Mouse (Mus musculus): Measurements from ENCODE around the gene Mslnl.

Mslnl gene

GRCm38 (mm10) chr17:25786280-25786679 is 50.4 kb downstream of the Mslnl start, which contains the start of gene Ccdc78:
Gene Ccdc78, plus strand, starts transcription at chr17:25786580.
- DNase-seq (ENCODE audit: low read depth, low spot score): no peak
- Histone ChIP-seq H3K36me3 (ENCODE audit: control insufficient read depth, insufficient read depth, low read length, poor library complexity, severe bottlenecking) (peaks cover 4% of the 10 kb centered on the region), H3K27me3 (ENCODE audit: control insufficient read depth, insufficient read depth, low read length, poor library complexity, severe bottlenecking) (no peaks in the 10 kb centered on the region)

DNA sequence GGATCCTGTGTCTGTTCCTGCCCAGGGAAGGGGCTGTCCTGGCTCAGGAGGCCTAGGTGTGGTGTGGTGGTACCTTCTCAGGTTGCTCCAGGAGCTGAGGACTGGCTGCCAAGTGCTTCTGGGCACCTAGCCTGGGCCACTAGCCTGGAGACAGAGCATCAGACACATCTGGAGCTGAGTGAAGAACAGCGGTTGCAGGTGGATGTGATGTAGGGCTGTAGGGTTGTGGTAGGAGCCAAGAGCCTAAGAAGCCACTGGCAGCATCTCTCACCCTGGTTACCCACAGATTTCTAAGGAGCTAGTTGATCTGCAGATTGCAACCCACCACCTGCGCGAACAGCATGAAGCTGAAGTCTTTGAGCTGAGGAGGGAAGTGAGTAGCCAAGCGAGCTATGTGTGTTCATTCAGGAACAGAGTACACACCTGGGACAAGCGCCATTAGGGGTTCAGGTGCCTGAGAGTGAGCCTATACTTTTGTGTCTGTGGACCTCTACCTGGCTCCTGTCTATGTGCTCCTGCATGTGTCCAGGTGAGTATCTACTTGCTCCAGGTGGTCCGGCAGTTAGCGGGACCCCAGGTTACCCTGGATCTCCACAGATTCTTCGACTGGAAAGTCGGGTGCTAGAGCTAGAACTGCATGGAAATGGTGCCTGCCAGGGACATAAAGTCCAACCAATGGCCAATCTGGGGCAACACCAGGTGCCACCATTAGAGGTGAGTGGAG is 51.1 kb downstream of the Mslnl start:
- peaks cover 4% of the 10 kb centered on the region for H3K36me3 ChIP-seq (ENCODE audit: control insufficient read depth, insufficient read depth, low read length, poor library complexity, severe bottlenecking)

GRCm38 (mm10) chr17:25791320-25791842 is 55.5 kb downstream of the Mslnl start:
- no peak for DNase-seq (ENCODE audit: low read depth, low spot score)
- no peaks in the 10 kb centered on the region for H3K27me3 ChIP-seq (ENCODE audit: control insufficient read depth, insufficient read depth, low read length, poor library complexity, severe bottlenecking)

More for the DNA sequence above, 51.1 kb downstream of the Mslnl start:
- no peaks in the 10 kb centered on the region for H3K27me3 ChIP-seq (ENCODE audit: control insufficient read depth, insufficient read depth, low read length, poor library complexity, severe bottlenecking)
- DNase-seq (ENCODE audit: low read depth, low spot score): no peak

GRCm38 (mm10) chr17:25791843-25792527 is 56.1 kb downstream of the Mslnl start:
- Histone ChIP-seq H3K36me3 (ENCODE audit: control insufficient read depth, insufficient read depth, low read length, poor library complexity, severe bottlenecking) (peaks cover 3% of the 10 kb centered on the region; the same call in 1 of the 2 replicates), H3K27me3 (ENCODE audit: control insufficient read depth, insufficient read depth, low read length, poor library complexity, severe bottlenecking) (no peaks in the 10 kb centered on the region)
- DNase-seq (ENCODE audit: low read depth, low spot score): peak; percentile 86

More at GRCm38 (mm10) chr17:25791320-25791842, 55.5 kb downstream of the Mslnl start:
- H3K36me3 ChIP-seq (ENCODE audit: control insufficient read depth, insufficient read depth, low read length, poor library complexity, severe bottlenecking): peaks cover 3% of the 10 kb centered on the region; the same call in 1 of the 2 replicates

GRCm38 (mm10) chr17:25792615-25793014 is 56.8 kb downstream of the Mslnl start, which contains the start of gene Fam173a:
Gene Fam173a, minus strand, starts transcription at chr17:25792901.
- DNase-seq (ENCODE audit: low read depth, low spot score): peak; percentile 68
- H3K36me3 ChIP-seq (ENCODE audit: control insufficient read depth, insufficient read depth, low read length, poor library complexity, severe bottlenecking): peaks cover 3% of the 10 kb centered on the region; the same call in 1 of the 2 replicates

DNA sequence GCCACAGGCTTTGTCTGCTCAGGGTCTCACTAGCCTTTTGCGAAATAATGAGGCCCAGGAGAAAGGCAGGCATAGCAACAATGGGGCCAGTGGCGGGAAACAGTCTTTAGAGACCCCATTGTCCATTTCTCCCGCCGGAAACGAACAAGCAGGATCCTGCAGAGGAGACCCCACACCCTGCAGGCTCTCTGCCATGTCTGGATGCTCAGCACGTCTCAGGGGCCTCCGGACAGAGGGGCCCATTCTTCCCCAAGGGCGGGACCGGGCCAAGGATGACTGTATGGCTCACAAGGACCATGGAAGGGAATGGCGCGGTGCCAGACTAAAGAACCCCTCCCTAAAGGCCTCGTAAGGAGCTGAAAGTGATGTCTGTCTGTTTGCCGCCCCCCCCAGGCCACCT is 58.4 kb downstream of the Mslnl start:
- no peaks in the 10 kb centered on the region for H3K27me3 ChIP-seq (ENCODE audit: control insufficient read depth, insufficient read depth, low read length, poor library complexity, severe bottlenecking)
- no peak for DNase-seq (ENCODE audit: low read depth, low spot score)
- peaks cover 3% of the 10 kb centered on the region; the same call in 1 of the 2 replicates for H3K36me3 ChIP-seq (ENCODE audit: control insufficient read depth, insufficient read depth, low read length, poor library complexity, severe bottlenecking)

More at GRCm38 (mm10) chr17:25792615-25793014, 56.8 kb downstream of the Mslnl start, which contains the start of gene Fam173a:
- H3K27me3 ChIP-seq (ENCODE audit: control insufficient read depth, insufficient read depth, low read length, poor library complexity, severe bottlenecking): no peaks in the 10 kb centered on the region

- Histone ChIP-seq H3K36me3 (ENCODE audit: control insufficient read depth, insufficient read depth, low read length, poor library complexity, severe bottlenecking) (no peaks in the 10 kb centered on the region), H3K27me3 (ENCODE audit: control insufficient read depth, insufficient read depth, low read length, poor library complexity, severe bottlenecking) (no peaks in the 10 kb centered on the region)
- no peak for DNase-seq (ENCODE audit: low read depth, low spot score)
Observed at GRCm38 (mm10) chr17:25794998-25795397, 59.2 kb downstream of the Mslnl start.

DNA sequence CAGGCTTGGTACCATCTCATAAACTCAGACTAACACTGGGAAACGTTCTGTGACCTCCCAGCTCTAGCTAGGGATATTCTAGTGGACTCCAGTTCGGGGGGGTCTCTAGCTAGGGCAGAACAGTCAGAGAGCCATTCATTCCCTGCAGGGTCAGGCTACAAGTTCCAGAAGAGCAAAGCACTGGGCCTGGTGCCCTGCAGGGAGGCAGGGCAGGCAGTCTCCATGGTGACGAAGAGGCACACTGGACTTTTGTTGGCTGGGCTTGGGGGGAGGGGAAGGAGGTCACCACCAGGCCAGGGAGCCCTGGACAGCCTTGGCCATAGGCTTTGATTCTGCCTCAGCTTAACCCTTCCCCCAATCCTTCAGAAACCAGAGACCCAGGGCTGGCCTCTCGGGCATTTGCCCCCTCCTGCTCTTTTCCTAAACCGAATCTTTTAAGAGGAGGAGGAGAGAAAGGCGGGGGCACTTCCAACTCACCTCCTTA is 59.8 kb downstream of the Mslnl start, which contains the start of gene AC134908.4:
TSS of gene AC134908.4 (minus strand) at position 51 of the 484 bp plus-strand sequence.
- DNase-seq (ENCODE audit: low read depth, low spot score): no peak
- Histone ChIP-seq H3K36me3 (ENCODE audit: control insufficient read depth, insufficient read depth, low read length, poor library complexity, severe bottlenecking) (no peaks in the 10 kb centered on the region), H3K27me3 (ENCODE audit: control insufficient read depth, insufficient read depth, low read length, poor library complexity, severe bottlenecking) (no peaks in the 10 kb centered on the region)

DNA sequence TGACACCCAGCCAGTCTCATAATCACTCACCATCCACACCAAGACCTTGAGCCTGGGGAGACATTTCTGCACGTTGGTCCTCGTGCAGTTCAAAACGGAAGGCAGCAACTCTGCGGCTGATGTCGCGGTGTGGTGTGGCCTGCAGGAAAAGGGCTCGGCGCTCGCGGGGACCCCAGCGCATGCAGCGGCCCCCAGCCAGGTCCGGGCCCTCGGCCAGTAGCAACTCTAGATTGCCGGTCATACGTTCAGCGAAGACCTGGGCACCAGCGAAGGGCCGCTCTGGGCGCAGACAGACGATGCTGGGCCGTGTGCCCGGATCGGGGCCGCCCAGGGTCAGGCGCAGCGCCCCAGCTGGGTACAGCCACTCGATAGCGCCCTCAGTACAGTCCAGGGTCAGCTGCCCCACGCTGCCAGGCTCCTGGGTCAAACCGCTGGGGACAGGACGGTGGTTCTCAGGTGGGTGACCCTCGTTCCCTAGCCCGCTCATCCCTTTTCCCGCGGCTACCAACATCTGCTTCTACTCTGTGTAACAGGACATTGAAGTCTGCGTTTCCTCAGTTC is 60.4 kb downstream of the Mslnl start:
- no peak for DNase-seq (ENCODE audit: low read depth, low spot score)
- Histone ChIP-seq H3K36me3 (ENCODE audit: control insufficient read depth, insufficient read depth, low read length, poor library complexity, severe bottlenecking) (no peaks in the 10 kb centered on the region), H3K27me3 (ENCODE audit: control insufficient read depth, insufficient read depth, low read length, poor library complexity, severe bottlenecking) (no peaks in the 10 kb centered on the region)

DNA sequence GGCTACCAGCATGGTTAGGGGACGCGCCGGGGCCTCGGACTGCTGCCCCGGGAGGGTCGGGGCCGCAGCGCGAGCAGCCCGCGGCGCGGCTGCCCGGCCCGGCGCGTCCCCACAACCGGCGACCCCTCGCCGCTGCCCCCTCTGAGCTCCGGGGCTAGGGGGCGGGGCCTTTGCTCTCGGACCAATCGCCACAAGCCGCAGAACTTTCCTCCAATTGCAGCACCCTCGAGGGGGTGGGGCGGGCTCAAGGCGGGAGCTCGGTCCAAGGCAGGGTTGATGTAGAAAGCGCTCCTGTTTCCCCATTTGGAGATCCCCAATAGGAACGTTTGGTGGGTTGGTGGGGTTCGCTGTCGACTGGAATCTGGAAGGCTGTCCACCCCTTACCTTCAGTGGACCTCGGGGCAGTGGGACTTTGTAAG is 61.1 kb downstream of the Mslnl start, which contains the start of gene Metrn:
TSS of gene Metrn (minus strand) at position 186 of the 419 bp plus-strand sequence.
- DNase-seq (ENCODE audit: low read depth, low spot score): peak; percentile 81
- Histone ChIP-seq H3K36me3 (ENCODE audit: control insufficient read depth, insufficient read depth, low read length, poor library complexity, severe bottlenecking) (no peaks in the 10 kb centered on the region), H3K27me3 (ENCODE audit: control insufficient read depth, insufficient read depth, low read length, poor library complexity, severe bottlenecking) (no peaks in the 10 kb centered on the region)

All from splenic B cell, adult 2 months (primary cell).